Mouse (Mus musculus) CD8-positive naive resting alpha-beta T cell, adult 2 months (primary cell): Measurements from ENCODE around the gene Pcsk6.

ENCODE experiments used
- DNase-seq, 2 experiments: peaks; one replicate each; pipeline ENCODE4 v3.0.0; 2022; ENCODE audit warnings: low read depth in 2 of 2, low spot score in 2 of 2

The Pcsk6 gene

GRCm38 (mm10) chr7:65992329-65992728 is 130.8 kb downstream of the Pcsk6 start:
- no peak for DNase-seq

GRCm38 (mm10) chr7:65993410-65993809 is 131.9 kb downstream of the Pcsk6 start:
- no peak for DNase-seq

- DNase-seq, result no peak
Measured at GRCm38 (mm10) chr7:66001035-66001754, 139.7 kb downstream of the Pcsk6 start.

GRCm38 (mm10) chr7:66001797-66002196 is 140.3 kb downstream of the Pcsk6 start:
- no peak for DNase-seq

- no peak for DNase-seq
Measured at GRCm38 (mm10) chr7:66003447-66003846, 141.9 kb downstream of the Pcsk6 start.

GRCm38 (mm10) chr7:66003865-66004638 is 142.5 kb downstream of the Pcsk6 start:
- no peak for DNase-seq

- no peak for DNase-seq
Measured at GRCm38 (mm10) chr7:66005066-66005465, 143.5 kb downstream of the Pcsk6 start.

- no peak for DNase-seq
Measured at GRCm38 (mm10) chr7:66008161-66008891, 146.8 kb downstream of the Pcsk6 start.

- no peak for DNase-seq
Measured at GRCm38 (mm10) chr7:66008892-66009273, 147.3 kb downstream of the Pcsk6 start.

- no peak for DNase-seq
Measured at GRCm38 (mm10) chr7:66010518-66010917, 149.0 kb downstream of the Pcsk6 start.

- DNase-seq, result no peak
Measured at GRCm38 (mm10) chr7:66027747-66028146, 166.2 kb downstream of the Pcsk6 start.

GRCm38 (mm10) chr7:66028766-66029512 is 167.4 kb downstream of the Pcsk6 start:
- DNase-seq, result no peak

GRCm38 (mm10) chr7:66036809-66037208 is 175.3 kb downstream of the Pcsk6 start:
- DNase-seq, result no peak

GRCm38 (mm10) chr7:66038261-66038660 is 176.7 kb downstream of the Pcsk6 start:
- DNase-seq, result no peak

GRCm38 (mm10) chr7:66038730-66039129 is 177.2 kb downstream of the Pcsk6 start:
- no peak for DNase-seq

GRCm38 (mm10) chr7:66040026-66040814 is 178.7 kb downstream of the Pcsk6 start:
- DNase-seq, result no peak

- no peak for DNase-seq
Measured at GRCm38 (mm10) chr7:66043552-66044459, 182.3 kb downstream of the Pcsk6 start, which contains the start of gene Gm45213. Gene Gm45213 (plus strand): TSS chr7:66043602.

- DNase-seq, result no peak
Measured at GRCm38 (mm10) chr7:66044617-66045016, 183.1 kb downstream of the Pcsk6 start.
